Mouse (Mus musculus): Measurements from ENCODE around the gene Defb45.

Defb45 gene

DNA sequence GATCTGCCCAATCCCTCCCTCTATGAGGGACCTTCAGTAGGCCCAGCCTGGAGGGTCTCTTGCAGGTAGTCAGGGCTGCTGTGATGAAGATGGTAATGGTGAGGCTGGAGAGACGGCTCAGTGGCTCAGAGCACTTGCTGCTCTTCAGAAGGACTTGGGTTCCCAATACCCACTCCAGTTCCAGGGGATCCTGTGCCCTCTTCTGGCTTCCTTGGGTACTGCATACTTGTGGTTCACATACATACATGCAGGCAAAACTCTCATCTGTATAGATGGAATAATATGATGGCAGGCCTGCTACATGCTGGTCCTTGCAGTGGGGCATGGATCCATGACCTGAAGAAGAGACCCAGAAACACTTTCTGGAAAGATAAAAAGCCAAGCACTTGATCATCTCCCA, 9.5 kb upstream of the Defb45 start:
- DNase-seq (ENCODE audit: extremely low spot score, low read depth, low spot score) = no peak

DNA sequence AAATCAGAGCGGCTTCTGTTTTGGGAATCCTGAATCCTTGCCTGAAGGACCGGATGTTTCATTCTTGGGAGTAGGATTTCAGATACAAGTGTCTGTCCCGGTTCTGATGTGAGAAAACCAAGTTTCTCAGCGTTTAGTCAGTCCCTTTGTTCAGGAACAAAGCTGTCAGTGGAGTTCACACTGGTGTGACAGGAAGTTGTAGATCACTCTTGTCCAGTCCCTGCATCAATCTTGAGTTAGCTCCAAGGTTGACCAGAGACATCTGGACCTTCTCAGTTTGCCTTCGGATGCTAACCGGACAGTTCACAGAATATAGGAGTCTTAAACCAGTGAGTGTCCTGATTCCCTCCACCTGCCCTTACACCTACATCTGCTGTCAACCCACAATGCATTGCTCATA, 8.5 kb upstream of the Defb45 start:
- DNase-seq (ENCODE audit: extremely low spot score, low read depth, low spot score) = no peak

DNA sequence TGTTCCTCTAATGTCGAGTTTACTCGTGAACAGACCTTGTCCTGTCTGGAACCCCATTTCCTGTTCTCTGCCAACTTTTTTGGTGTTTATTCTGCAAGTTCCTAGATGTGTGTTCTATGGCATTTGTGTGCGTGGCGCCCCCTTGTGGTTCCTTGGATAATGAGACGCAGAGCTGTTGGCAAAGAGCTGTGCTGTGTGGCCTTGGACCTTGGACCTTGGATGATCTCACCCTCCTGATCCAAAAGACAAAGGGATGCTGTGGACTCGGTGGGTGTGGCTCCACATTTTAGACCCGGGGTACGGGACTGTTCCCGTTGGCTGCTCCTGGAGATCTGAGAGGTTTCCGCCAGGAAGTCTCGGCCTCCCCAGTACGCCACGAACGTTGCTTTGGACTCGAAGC, 4.9 kb upstream of the Defb45 start, which contains the start of gene Defb36:
Gene Defb36 (plus strand): TSS at position 271 of the 400 bp plus-strand sequence.
- DNase-seq (ENCODE audit: extremely low spot score, low read depth, low spot score) = no peak

DNA sequence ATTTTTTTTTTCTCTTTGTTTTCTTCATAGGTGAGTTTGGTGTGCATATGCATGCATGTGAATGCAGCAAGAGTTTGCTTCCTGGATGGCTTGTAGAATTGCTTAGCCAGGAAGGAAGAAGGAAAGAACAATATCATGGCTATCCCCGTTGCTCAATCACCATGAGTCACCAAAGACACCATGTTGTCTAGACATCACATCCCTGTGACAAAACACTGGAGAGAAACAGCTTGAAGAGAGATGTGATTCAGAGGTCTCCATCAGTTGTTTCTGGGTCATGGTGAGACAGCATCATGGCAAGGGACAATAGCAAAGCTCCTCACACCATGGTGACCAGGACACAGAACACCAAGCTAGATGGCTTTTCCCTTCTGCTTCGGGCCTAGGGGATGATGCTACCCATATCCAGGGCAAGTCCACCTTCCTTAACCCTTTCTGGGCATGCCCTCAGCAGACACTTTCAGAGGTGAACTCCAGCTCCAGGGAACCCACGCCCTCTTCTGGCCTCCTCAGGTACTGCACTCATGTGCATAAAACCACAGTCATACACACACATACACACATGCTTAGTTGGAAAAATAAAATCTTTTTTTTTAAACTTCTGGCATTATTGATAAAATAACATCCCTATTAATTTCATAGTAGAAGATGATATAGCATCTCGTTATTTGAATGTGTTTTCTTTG, 2.2 kb upstream of the Defb45 start:
- no peak for DNase-seq (ENCODE audit: extremely low spot score, low read depth, low spot score)

DNA sequence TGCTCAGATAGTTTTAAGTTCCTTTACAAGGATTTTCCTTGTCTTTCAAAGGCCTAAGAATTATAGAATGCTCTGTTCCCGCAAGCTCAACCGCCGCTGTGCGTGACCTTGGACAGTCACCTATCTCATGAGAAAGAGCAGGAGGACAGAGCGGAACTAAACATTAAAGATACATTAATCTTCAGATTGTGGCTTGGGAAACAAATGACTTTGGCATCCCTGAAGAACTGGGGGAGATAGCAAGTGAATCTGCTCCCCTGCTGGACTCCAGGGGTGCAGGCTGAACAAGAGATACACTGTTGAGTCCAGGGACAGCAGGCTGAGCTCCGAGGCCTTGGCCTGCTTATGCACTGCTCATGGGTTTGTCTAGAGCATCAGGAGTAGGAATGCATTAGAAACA, 877 bp upstream of the Defb45 start:
- DNase-seq (ENCODE audit: extremely low spot score, low read depth, low spot score) = no peak

DNA sequence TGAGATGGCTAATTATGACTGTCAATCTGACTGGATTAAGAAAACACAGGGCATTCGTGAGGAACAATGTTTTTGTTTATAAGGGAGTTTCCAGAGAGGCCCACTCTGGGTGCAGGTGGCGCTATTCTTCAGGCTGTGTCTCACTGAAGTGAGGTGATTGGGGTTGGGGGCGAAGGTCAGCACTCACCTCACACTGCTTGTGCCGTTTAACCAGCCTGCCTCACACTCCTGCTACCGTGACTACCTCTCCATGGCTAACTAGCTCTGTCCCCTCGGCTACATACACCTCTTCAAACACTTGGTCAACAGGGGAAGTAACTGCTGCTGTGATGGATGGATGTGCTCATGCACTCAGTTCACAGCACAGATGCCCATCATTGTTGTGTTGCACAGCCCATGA, 10.2 kb downstream of the Defb45 start:
- DNase-seq (ENCODE audit: extremely low spot score, low read depth, low spot score) = no peak

DNA sequence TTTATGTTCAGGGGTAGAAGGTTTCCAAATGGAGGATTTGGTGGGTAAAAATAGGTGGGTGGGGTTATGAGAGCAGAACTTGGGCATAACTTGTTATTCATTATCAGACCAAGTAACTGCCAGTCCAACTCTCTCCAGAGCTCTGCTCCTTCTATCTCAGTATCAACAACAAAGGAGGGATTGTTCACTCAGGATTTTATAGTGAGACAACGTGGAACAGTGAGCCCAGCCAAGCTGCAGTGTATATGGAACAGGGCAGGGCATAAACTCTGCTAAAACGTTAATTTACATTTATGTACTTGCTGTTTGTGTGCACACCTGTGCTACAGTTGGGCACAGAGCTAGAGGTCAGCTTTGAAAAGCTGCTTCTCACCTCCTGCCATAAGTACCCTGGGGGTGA, 10.7 kb downstream of the Defb45 start:
- no peak for DNase-seq (ENCODE audit: extremely low spot score, low read depth, low spot score)

DNA sequence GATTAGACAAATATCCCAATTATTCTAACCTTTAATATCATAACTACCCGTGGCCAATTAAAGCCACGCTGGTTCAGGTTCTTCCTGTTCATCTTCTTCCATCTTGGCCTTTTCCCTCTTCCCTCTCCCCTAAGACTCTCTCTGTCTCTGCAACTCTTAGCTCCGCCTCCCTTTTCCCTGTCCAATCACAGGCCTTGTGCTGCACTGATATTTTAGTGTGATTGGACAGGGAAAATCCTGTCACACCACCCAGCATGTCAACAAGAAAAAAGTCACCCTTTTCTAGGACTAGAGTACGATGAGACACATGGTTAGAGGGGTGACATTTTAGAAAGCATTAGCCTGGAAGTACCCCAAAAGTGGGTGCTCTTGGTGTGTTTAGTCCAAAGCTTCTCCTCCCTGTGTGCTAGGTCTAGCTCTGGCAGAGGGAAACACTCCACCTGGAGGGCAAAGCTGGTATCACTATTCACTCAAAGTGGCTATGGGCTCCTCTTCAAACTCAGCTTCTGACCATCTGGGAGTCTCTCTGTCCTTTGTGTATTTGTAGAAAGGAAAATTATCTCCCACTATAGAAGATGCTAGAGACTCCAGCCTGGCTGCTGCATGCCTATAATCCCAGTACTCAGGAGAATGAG, 12.2 kb downstream of the Defb45 start:
- DNase-seq (ENCODE audit: extremely low spot score, low read depth, low spot score) = no peak

DNA sequence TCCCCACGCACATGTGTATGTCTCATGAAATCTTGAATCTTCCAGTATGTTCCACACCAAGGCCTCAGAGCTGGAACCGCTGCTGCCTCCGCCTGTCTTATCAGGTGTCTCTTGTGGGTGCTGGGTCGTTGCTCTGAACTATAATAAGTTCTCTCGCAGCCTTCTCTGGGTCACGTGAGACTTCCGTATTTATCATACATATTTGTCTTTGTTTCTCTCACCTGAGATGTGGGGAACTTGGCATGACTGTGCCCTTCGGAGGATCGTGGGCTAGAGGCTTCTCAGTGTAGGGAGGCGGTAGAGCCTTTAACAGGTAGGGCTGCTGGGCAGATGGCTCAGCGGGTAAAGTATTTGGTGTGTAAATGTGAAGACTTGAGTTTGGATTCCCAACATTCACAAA, 18.6 kb downstream of the Defb45 start:
- no peak for DNase-seq (ENCODE audit: extremely low spot score, low read depth, low spot score)

DNA sequence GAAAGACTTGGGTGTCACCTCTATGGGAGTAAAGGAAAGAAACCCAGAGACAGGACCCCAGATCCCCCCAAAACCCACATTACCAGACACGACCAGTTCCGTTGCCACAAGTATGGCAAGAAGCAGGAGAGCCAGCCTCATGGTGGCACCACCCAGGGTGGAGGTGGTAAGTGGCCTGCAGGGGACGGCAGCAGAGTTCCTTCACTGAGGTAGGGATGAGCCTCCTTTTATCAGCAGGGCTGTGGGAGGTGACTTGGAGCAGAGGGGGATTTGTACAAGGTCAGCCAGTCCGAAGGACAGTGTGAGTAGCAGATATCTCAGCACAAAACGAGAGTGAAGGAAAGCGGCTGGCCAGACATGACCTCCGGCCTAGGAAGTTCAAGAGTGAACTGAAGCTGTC, 19.1 kb downstream of the Defb45 start, which contains the start of gene Defb19:
Gene Defb19 (minus strand): TSS at position 206 of the 400 bp plus-strand sequence.
- no peak for DNase-seq (ENCODE audit: extremely low spot score, low read depth, low spot score)

DNA sequence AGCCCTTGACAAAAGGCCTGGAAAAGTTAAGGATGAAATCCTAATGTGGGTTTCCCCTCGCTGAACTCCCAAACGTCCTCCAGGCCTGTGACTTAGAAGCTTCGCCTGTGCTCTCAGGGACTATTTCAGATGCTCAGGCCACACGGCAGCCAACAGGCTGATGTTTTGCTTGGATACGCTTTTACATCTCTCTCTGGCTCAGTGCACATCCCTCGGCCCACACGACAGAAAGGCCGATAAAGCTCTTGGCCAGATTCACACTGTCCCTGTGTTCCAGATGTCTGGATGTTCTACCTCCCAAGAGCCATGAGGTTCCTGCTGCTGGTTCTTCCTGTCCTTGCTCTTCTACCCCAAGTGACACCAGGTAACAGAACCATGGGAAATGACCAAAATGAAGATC, 25.7 kb downstream of the Defb45 start:
- no peak for DNase-seq (ENCODE audit: extremely low spot score, low read depth, low spot score)

DNA sequence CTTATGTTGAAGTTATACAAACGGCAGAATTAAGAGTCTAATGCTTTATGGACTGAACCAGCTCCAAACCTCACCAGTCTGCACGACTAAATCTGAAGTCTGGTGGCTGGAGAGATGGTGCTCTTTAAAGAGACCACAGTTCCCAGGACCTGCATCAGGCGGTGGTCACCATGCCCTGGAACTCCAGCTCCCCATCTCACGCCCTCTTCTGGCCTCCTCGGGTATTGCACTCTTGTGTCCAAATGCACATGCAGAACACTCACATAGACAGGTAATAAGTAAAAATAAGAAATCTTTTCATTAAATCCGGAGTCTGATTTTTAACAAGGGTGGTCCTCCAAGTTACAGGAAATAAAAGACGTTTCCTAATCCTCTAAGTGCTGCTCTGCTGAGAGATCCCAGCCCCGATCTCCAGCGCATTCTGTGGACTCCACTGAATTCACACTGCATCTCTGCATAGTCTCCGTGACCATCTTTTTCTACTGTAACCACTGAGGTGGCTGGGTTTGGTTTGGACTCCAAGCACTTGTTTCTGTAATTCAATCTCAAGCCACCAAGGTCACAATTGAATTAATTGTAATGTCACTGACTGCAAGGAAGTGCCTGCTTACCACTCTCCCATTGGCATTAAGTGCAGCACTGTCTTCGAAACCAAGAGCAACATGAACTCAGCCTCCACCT, 26.9 kb downstream of the Defb45 start, which contains the start of gene Defb21:
Gene Defb21 (plus strand): TSS at position 631 of the 681 bp plus-strand sequence.
- no peak for DNase-seq (ENCODE audit: extremely low spot score, low read depth, low spot score)

DNA sequence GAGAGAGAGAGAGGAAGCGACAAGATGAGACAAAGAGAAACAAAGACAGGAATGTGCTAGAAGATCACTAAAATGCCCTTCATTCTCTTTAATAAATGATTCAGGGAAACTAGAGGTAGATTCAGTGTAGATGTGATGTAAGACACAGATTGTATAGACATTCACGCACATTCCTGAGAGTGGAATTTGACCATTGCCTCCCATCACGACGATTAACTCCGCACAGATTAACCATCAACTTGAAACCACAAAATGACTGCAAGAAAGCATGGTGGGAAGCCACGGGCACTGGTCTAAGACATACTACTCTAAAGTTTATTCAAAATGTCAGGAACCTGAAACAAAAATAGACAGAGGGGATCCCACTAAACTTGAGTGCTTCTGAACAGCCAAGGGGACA, 28.9 kb downstream of the Defb45 start:
- no peak for DNase-seq (ENCODE audit: extremely low spot score, low read depth, low spot score)

DNA sequence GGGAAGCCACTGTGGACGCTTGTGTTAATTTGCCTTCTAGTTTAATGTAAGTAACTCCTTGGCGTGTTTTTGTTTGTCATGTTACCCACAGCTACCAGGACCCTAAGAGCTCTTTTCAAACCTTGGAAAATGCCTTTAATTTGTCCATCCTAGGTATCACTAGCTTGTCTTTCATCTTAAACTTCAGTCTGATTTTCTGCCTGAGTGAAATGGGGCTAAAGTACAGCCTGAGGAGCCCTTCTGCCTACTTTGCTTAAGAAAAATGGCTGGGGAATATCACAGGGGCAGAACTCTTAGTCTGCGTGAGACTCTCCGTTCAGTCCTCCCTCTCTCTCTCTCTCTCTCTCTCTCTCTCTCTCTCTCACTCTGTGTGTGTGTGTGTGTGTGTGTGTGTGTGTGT, 29.3 kb downstream of the Defb45 start:
- DNase-seq (ENCODE audit: extremely low spot score, low read depth, low spot score) = no peak

DNA sequence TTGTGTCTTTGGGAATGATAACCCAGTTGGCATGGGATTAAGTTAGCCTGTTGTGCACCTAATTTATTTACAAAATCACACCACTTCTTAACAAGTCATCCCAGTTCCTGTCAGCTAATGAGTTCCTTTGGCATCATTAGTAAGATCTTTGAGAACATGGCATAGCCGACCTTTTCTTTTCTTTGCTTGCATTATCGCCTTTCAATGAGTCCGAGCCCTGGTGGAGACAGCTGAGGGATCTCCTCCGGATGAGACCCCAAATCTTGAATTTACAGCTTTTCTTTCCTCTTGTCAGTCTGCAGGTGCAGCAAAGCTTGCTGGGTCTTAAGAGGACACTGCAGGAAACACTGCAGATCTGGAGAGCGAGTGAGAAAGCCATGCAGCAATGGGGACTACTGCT, 30.2 kb downstream of the Defb45 start, which contains the start of gene Gm17416:
Gene Gm17416 (plus strand): TSS at position 301 of the 400 bp plus-strand sequence.
- DNase-seq (ENCODE audit: extremely low spot score, low read depth, low spot score) = no peak

DNA sequence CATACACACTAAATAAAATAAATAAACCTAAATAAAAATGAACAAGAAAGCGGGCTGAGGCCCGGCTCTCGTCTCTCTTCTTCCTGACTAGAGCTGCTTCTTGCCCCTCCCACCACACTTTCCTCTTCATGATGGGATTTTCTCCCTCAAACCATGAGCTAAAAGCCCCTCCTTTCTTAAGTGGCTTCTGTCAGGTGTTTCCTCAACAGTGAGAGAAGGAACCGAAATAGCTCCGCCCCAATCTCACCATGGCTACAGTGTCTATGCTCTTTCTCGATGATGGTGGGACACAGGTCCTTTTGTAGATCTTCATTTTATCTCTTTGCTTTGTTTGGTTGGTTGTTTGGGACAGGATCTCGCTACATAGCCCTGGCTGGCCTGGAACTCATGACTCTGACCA, 42.5 kb downstream of the Defb45 start:
- DNase-seq (ENCODE audit: extremely low spot score, low read depth, low spot score) = no peak

DNA sequence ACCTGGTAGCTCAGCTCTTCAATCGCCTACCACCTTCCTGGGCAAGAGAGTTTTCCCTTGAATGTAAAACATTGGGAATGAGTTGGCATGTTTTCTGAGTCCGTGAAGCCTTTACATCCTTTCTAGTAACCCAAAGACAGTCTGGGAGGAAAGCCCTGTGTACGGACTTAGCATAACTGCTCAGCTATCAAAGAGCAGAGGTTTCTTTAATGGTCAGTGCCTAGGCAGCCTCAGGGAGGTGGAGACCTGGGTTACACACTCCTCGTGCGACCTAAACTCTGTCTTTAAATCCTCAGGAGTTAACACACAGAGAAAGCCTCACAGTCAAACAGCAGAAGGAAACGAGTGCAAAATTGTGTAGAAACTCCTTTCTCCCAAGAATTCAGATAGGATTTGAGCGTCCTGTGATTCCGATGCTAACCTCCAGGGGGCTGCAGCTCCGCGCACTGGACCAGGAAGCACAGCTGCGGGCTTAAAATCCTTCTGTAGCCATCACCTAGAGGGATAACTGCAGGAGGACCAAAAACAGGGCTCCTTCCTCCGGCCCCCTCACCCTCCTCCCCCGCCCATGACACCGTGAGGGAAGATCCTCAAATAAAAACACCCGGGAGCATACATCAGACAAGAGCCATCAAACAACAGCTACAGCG, 45.3 kb downstream of the Defb45 start:
- peak; percentile 20 for DNase-seq (ENCODE audit: extremely low spot score, low read depth, low spot score)

DNA sequence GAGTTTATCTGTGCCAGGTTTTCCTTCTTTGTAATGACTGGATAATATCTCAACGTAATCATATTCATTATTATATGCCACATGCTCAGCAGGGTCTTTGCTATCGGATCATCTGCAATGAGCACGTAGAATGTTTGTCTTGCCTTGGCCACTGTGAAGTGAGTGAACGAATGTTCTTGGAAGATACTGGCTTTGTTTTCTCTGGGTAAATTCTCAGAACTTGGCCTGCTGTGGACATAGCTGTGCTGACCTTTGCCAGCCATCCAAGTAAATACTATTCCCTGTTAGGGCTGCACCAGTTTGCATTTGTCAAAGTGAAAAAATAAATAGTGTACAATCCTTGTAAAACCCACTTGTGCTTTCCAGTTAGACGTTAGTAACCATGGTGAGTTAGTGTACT, 51.1 kb downstream of the Defb45 start:
- DNase-seq (ENCODE audit: extremely low spot score, low read depth, low spot score) = no peak

DNA sequence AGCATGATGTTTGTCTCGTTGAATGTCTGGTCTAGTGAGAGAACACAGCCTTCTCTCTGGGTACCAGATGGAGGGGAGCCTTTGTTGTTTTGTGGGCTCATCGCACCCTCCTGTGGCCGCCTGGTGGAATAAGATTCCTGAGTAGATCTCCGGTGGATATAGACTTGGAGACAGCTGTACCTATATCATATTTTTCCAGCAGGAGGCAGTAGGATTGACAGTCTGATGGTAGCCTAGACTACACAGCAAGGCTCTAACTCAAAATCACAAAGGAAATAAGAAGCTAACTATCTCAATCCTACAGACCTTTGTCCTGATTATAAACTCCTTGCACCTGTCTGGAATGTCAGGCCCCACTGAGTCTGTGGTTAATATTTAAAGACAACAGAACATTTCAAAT, 54.5 kb downstream of the Defb45 start:
- no peak for DNase-seq (ENCODE audit: extremely low spot score, low read depth, low spot score)

DNA sequence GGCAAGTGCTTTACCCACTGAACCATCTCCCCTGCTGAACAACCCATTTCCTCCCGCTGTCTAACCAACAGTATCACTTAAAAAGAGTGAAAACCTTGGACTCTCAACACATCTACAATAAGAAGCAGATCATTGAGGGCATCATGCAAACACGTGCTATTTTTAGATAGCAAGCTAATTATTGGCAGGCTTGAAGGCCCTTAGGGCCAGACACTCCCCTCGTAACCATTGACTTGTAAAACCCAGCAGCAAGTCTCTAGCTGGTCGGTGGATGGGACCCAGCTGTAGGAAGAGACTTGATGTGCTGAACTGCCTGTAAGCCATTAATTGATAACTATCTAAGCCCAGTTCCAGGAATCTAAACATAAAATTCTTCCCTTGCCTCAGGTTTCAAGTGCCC, 55.7 kb downstream of the Defb45 start:
- DNase-seq (ENCODE audit: extremely low spot score, low read depth, low spot score) = no peak

Data from hindlimb bud, embryonic 11.5 days (tissue).